Mouse (Mus musculus): ENCODE measurements at regions not wholly inside any gene's neighbourhood (a gene's known extent, or its start where the extent isn't known, plus 50 kb on each side); places are given as distances from the start of the nearest gene placed in this dataset.
"Not testable (repeated sequence)": the region's sequence is repeated elsewhere in the genome, so short reads cannot be mapped to it uniquely, and the experiment has no call there.

DNA sequence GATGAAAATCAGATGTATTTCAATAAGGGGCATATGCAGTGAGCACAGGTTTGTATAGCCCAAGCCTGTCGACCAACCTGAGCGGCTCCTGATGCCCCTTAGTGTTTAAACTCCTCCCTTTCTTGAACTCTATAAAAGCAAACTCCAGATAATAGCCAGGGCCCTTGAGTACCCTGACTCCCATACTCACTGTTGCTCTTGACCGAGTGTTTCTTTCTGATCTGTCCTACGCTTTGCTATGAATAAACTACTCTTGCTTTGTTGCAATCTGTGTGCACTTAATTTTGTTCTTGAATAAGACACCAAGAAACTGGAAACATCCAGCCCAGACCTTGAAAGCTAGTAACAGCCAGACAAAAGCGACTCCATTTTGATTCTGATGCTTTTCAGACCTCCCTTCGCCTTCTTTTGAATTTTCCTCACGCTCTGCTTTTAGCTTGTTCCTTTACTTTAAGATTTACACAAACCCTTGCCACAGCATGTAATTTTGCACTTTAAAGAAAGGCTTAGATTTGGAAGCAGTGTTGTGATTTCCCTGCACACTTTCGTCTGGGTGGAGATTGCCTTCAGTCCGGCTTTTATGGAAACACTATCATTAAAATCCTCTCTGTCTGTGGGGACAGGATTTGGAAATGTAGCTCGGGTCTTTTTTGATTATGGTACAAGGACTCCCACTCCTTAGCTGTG is 149.1 kb downstream of the Gm5426 start:
- WGBS = 73% methylated on average over 10 of the region's 10 CpGs
- H3K27me3 ChIP-seq (replicated peaks; ENCODE audit: control insufficient read depth, insufficient read depth, low read length) = no peaks in the 10 kb centered on the region
- H3K4me3 ChIP-seq (ENCODE audit: low read depth, low read length) = no peak overlapping the region
- no peak overlapping the region; the same call in 1 of the 2 replicates for H3K27ac ChIP-seq (replicated peaks; ENCODE audit: low read depth, low read length)
- ATAC-seq (ENCODE audit: low read depth) (no peak), DNase-seq (ENCODE audit: low spot score) (no peak)
- no peaks in the 10 kb centered on the region for H3K9me3 ChIP-seq (ENCODE audit: control insufficient read depth, low read length)
- no peak overlapping the region for H3K4me2 ChIP-seq (ENCODE audit: low read depth, low read length)
- no peak overlapping the region for H3K9ac ChIP-seq (ENCODE audit: low read depth, low read length)
- H3K4me1 ChIP-seq (ENCODE audit: control insufficient read depth, insufficient read depth, low read length) = no peaks in the 10 kb centered on the region
- H3K36me3 ChIP-seq (ENCODE audit: control insufficient read depth, insufficient read depth, low read length) = no peaks in the 10 kb centered on the region

DNA sequence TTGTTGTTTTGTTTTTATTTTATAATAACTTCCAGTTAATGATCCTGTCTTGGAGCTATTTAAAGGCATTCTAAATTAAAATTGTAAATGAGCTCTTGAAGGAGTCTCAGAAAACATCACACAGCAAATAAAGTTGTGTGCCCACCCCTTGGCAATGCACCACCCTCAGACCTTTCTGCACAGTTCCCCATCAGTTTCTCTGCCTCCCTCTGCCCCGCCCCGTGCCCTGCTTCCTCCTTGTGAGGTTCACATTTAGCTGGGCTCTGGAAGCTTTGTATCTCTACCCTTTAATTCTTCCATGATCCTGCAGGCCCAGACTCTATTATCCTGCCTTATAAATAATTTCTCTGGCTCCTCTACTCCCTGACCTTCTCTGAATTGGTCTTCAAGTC is 149.7 kb downstream of the Gm5426 start:
- Histone ChIP-seq H3K4me1 (ENCODE audit: control insufficient read depth, insufficient read depth, low read length) (no peaks in the 10 kb centered on the region), H3K27ac (replicated peaks; ENCODE audit: low read depth, low read length) (no peak overlapping the region), H3K36me3 (ENCODE audit: control insufficient read depth, insufficient read depth, low read length) (no peaks in the 10 kb centered on the region), H3K27me3 (replicated peaks; ENCODE audit: control insufficient read depth, insufficient read depth, low read length) (no peaks in the 10 kb centered on the region), H3K9ac (ENCODE audit: low read depth, low read length) (no peak overlapping the region), H3K4me3 (ENCODE audit: low read depth, low read length) (no peak overlapping the region), H3K9me3 (ENCODE audit: control insufficient read depth, low read length) (no peaks in the 10 kb centered on the region), H3K4me2 (ENCODE audit: low read depth, low read length) (no peak overlapping the region)
- DNase-seq (ENCODE audit: low spot score) = no peak
- 77% methylated on average over 2 of the region's 2 CpGs for WGBS
- no peak for ATAC-seq (ENCODE audit: low read depth)

GRCm38 (mm10) chr10:96289005-96289404 is 152.6 kb downstream of the Gm5426 start:
- ATAC-seq (ENCODE audit: low read depth); H3K27me3 ChIP-seq (replicated peaks; ENCODE audit: control insufficient read depth, insufficient read depth, low read length); H3K4me2 ChIP-seq (ENCODE audit: low read depth, low read length); H3K9me3 ChIP-seq (ENCODE audit: control insufficient read depth, low read length); H3K4me3 ChIP-seq (ENCODE audit: low read depth, low read length); H3K4me1 ChIP-seq (ENCODE audit: control insufficient read depth, insufficient read depth, low read length); H3K27ac ChIP-seq (replicated peaks; ENCODE audit: low read depth, low read length); H3K36me3 ChIP-seq (ENCODE audit: control insufficient read depth, insufficient read depth, low read length); DNase-seq (ENCODE audit: low spot score); H3K9ac ChIP-seq (ENCODE audit: low read depth, low read length): not testable (repeated sequence)

GRCm38 (mm10) chr10:96293622-96294021 is 157.2 kb downstream of the Gm5426 start:
- Histone ChIP-seq H3K9ac (ENCODE audit: low read depth, low read length) (no peak overlapping the region), H3K27ac (replicated peaks; ENCODE audit: low read depth, low read length) (0 out of 2 replicates have a peak overlapping the region, but pooled peaks have one; percentile 10), H3K4me2 (ENCODE audit: low read depth, low read length) (no peak overlapping the region), H3K9me3 (ENCODE audit: control insufficient read depth, low read length) (no peaks in the 10 kb centered on the region), H3K4me3 (ENCODE audit: low read depth, low read length) (no peak overlapping the region), H3K4me1 (ENCODE audit: control insufficient read depth, insufficient read depth, low read length) (peaks cover 17% of the 10 kb centered on the region), H3K27me3 (replicated peaks; ENCODE audit: control insufficient read depth, insufficient read depth, low read length) (no peaks in the 10 kb centered on the region), H3K36me3 (ENCODE audit: control insufficient read depth, insufficient read depth, low read length) (no peaks in the 10 kb centered on the region)
- DNase-seq (ENCODE audit: low spot score) (peak; percentile 74), ATAC-seq (ENCODE audit: low read depth) (no peak)
- 32% methylated on average over 7 of the region's 7 CpGs for WGBS

DNA sequence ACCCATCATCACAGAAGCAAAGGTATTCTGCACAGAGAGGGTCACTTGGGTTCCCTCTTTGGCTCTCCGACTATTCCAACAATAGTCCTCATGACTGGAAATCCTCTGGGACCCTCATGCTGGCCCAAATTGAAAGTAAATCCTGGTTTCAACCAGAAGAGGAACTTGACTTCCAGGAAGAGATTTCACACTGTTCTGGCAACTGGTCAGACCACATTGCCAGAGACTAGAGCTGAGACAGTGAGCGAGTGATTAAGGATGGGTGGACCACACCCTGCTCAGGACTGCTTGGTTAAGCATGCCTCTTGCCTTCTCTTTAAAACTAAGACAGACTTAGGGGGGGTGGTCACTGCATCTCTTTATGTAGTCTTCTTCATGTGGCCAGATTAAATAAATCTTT is 158.3 kb downstream of the Gm5426 start:
- H3K4me1 ChIP-seq (ENCODE audit: control insufficient read depth, insufficient read depth, low read length) = peaks cover 17% of the 10 kb centered on the region
- no peaks in the 10 kb centered on the region for H3K36me3 ChIP-seq (ENCODE audit: control insufficient read depth, insufficient read depth, low read length)
- H3K9ac ChIP-seq (ENCODE audit: low read depth, low read length) = no peak overlapping the region
- H3K9me3 ChIP-seq (ENCODE audit: control insufficient read depth, low read length) = no peaks in the 10 kb centered on the region
- WGBS = 65% methylated on average over 2 of the region's 2 CpGs
- peak overlapping the region; percentile 55 for H3K27ac ChIP-seq (replicated peaks; ENCODE audit: low read depth, low read length)
- DNase-seq (ENCODE audit: low spot score) = peak; percentile 66
- H3K27me3 ChIP-seq (replicated peaks; ENCODE audit: control insufficient read depth, insufficient read depth, low read length) = no peaks in the 10 kb centered on the region
- H3K4me3 ChIP-seq (ENCODE audit: low read depth, low read length) = no peak overlapping the region
- ATAC-seq (ENCODE audit: low read depth) = no peak
- no peak overlapping the region for H3K4me2 ChIP-seq (ENCODE audit: low read depth, low read length)

GRCm38 (mm10) chr10:96297658-96298057 is 161.3 kb downstream of the Gm5426 start:
- Histone ChIP-seq H3K4me3 (ENCODE audit: low read depth, low read length) (no peak overlapping the region), H3K9ac (ENCODE audit: low read depth, low read length) (no peak overlapping the region), H3K27me3 (replicated peaks; ENCODE audit: control insufficient read depth, insufficient read depth, low read length) (no peaks in the 10 kb centered on the region), H3K27ac (replicated peaks; ENCODE audit: low read depth, low read length) (no peak overlapping the region), H3K9me3 (ENCODE audit: control insufficient read depth, low read length) (no peaks in the 10 kb centered on the region), H3K4me1 (ENCODE audit: control insufficient read depth, insufficient read depth, low read length) (peaks cover 20% of the 10 kb centered on the region), H3K4me2 (ENCODE audit: low read depth, low read length) (no peak overlapping the region), H3K36me3 (ENCODE audit: control insufficient read depth, insufficient read depth, low read length) (no peaks in the 10 kb centered on the region)
- ATAC-seq (ENCODE audit: low read depth) (no peak), DNase-seq (ENCODE audit: low spot score) (no peak)
- WGBS = 77% methylated on average over 4 of the region's 4 CpGs

DNA sequence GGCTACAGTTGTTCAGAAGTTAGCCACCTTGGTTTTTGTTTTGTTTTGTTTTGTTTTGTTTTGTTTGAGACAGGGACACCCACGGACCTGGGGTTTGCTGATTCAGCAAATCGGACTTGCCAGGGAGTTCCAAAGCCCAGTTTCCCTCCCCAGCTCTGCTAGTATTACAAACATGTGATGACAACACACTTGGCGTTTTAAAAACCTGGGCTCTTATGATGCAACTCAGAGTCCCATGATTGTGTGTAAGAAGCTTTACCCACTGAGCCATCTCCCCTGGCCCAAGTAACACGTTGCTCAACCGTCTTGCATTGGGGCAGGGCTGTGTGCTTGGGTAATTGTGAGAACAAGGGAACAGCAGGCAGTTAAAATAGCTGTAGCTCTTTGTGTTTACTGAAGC is 162.2 kb downstream of the Gm5426 start:
- ATAC-seq (ENCODE audit: low read depth) (no peak), DNase-seq (ENCODE audit: low spot score) (no peak)
- WGBS = 76% methylated on average over 5 of the region's 5 CpGs
- Histone ChIP-seq H3K9ac (ENCODE audit: low read depth, low read length) (no peak overlapping the region), H3K4me3 (ENCODE audit: low read depth, low read length) (no peak overlapping the region), H3K27me3 (replicated peaks; ENCODE audit: control insufficient read depth, insufficient read depth, low read length) (no peaks in the 10 kb centered on the region), H3K4me2 (ENCODE audit: low read depth, low read length) (no peak overlapping the region), H3K36me3 (ENCODE audit: control insufficient read depth, insufficient read depth, low read length) (no peaks in the 10 kb centered on the region), H3K4me1 (ENCODE audit: control insufficient read depth, insufficient read depth, low read length) (peaks cover 19% of the 10 kb centered on the region), H3K27ac (replicated peaks; ENCODE audit: low read depth, low read length) (no peak overlapping the region), H3K9me3 (ENCODE audit: control insufficient read depth, low read length) (no peaks in the 10 kb centered on the region)

DNA sequence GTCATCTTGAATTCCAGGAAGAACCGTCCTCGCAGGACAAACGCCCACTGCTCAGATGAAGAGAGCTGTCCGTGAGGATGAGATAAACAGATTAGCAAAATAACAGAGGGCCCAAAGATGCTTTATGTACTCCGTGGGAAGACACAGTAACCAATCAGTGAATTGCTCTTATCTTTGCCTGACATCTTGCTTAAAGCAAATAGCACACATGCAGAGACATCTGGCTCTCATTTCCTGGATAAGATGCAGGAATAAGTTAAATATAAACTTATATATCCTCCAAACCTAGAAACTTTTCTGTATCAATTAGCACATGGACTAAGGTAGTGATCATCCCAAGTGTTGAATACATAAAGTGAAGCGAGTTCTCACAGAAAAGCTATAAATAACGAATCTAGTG is 169.3 kb downstream of the Gm5426 start:
- WGBS = 41% methylated on average over 7 of the region's 7 CpGs
- 0 out of 2 replicates have a peak overlapping the region, but pooled peaks have one; percentile 25 for H3K27ac ChIP-seq (replicated peaks; ENCODE audit: low read depth, low read length)
- ATAC-seq (ENCODE audit: low read depth) (no peak), DNase-seq (ENCODE audit: low spot score) (peak; percentile 63)
- H3K4me2 ChIP-seq (ENCODE audit: low read depth, low read length) = 0 out of 2 replicates have a peak overlapping the region, but pooled peaks have one; percentile 10
- H3K4me1 ChIP-seq (ENCODE audit: control insufficient read depth, insufficient read depth, low read length) = peaks cover 16% of the 10 kb centered on the region
- no peaks in the 10 kb centered on the region for H3K27me3 ChIP-seq (replicated peaks; ENCODE audit: control insufficient read depth, insufficient read depth, low read length)
- no peak overlapping the region for H3K4me3 ChIP-seq (ENCODE audit: low read depth, low read length)
- no peaks in the 10 kb centered on the region for H3K36me3 ChIP-seq (ENCODE audit: control insufficient read depth, insufficient read depth, low read length)
- no peaks in the 10 kb centered on the region for H3K9me3 ChIP-seq (ENCODE audit: control insufficient read depth, low read length)
- no peak overlapping the region for H3K9ac ChIP-seq (ENCODE audit: low read depth, low read length)
